Mouse (Mus musculus) cerebellum, adult 18-20 months (tissue): ENCODE results near the gene Syt16.

Experiments
- DNase-seq, 2 experiments: peaks; one replicate each; pipeline ENCODE4 v3.0.0; 2021

Gene Syt16

DNA sequence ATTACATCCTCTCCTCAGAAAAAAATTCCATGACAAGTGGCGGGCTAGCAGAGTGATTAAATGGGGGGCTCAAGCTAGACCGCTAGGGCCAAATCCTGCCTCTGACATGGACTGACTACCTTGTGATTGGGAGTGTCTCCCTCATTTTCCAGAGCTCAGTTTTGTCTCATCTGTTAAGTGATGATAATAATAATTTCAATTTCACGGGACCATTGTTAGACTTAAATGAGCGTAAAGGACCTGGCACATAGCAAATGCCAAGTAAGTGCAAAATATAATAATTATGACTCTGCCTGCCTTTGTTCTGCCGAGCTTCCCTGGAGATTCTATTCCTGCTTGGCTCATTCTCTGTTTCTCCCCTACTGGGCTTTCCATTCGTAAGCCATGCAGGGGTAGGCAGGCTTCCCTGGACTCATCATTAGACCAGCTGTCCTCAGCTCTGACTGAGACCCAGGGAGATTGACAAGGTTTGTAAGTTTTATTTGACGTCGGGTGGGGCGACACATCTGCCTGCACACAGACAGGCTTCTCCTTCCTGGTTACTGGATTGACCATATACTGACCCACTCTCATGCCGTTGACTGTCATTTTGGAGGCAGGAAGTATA is 112.1 kb downstream of the Syt16 start:
- DNase-seq = no peak

DNA sequence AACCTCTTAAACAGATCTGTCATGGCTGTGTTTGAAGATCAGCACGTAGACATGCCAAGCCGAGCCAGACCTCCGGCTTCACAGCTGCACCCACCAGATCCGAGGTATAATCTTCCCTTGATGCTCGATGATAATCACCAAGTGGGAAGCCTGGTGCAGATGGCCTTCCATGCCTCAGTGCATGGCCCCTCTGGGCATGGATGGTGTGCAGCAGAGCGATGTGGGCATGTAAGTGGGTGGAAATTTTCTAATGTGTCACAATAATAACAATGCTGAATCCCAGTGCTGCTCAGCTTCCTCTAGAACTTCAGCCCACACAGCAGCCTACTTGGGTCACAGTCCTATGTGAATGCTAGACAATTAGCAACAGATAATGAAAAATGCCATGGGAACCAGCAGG is 119.4 kb downstream of the Syt16 start:
- DNase-seq = no peak

- no peak for DNase-seq
These were observed 128.3 kb downstream of the Syt16 start for GRCm38 (mm10) chr12:74125796-74126195.

DNA sequence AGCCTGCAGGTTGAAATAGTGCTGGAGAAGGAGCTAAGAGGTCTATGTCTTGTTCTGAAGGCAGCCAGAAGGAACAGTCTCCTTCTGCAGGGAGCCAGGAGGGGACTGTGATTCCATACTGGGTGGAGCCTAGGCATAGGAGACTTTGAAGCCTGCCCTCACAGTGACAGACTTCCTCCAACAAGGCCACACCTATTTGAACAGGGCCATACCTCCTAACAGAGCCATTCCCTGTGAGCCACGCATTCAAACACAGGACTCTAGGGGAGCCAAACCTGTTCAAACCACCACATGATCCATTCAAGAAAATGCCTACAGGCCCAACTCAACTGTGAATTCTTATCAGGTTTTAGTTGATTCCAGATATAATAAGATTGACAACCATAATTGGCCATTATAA is 130.8 kb downstream of the Syt16 start:
- DNase-seq = no peak

- no peak for DNase-seq
These were observed 134.3 kb downstream of the Syt16 start for GRCm38 (mm10) chr12:74131790-74132189.

GRCm38 (mm10) chr12:74142147-74142546 is 144.7 kb downstream of the Syt16 start:
- DNase-seq = no peak

GRCm38 (mm10) chr12:74144385-74144784 is 146.9 kb downstream of the Syt16 start:
- DNase-seq = no peak

DNA sequence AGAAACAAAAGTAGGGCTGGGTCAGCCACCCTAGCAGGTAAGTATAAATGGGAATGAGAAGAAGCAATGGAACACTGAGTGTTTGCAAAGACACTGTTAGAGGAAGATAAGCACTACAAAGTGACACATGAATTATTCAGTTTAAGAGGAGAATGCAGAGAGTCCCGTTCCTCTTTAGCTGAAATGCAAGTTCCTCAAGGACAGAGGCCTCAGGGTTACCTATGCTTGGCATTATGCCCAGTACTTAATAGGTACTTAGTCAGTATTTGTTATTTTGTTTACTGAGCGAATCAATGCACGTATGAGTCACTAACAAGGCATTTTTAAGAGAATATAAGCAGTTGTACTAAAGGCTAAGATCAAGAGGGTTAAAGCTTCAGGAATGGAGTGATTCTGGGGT is 163.3 kb downstream of the Syt16 start:
- DNase-seq = no peak

GRCm38 (mm10) chr12:74163080-74163479 is 165.6 kb downstream of the Syt16 start:
- no peak for DNase-seq

DNA sequence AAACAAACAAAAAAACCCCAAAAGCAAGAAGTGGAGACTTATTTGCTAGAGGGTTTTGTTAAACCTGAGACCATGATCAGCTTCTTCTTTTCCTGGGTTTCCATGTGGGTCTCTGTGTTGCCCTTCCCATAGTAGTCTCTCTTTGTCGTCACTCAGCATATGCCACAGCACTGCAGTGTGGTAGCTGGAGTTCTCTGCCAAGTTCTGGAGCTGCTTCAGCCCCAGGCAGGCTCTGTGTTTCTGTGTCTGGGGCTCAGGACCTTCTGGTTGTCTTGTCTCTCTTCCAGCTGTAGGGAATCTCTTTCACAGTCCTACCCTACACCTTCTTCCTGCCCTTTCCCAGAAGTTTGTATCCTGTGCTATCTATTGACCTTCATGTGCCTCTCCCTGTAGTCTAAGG is 173.8 kb downstream of the Syt16 start:
- DNase-seq = no peak

DNA sequence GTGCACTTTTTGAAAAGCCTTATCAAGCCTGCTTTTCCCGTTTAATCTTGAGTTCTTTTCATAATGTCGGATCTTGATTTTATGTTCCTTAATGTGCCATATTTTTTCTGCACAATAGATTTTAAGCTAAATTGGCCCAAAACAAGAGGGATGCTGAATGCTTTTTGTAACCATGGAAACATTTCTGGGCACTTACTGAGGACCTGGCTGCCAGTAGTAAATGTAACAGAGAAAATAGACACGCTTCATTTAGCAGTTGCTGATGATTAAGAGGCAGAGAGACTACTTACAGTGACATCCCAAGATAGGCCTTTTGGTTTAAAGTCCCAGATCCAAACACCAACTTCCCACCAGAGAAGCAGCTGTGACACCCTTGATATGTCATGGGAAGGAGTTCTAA is 176.4 kb downstream of the Syt16 start:
- DNase-seq = no peak

- no peak for DNase-seq
These were observed 187.1 kb downstream of the Syt16 start for GRCm38 (mm10) chr12:74184596-74184995.

GRCm38 (mm10) chr12:74188243-74188785 is 190.9 kb downstream of the Syt16 start:
- no peak for DNase-seq

DNA sequence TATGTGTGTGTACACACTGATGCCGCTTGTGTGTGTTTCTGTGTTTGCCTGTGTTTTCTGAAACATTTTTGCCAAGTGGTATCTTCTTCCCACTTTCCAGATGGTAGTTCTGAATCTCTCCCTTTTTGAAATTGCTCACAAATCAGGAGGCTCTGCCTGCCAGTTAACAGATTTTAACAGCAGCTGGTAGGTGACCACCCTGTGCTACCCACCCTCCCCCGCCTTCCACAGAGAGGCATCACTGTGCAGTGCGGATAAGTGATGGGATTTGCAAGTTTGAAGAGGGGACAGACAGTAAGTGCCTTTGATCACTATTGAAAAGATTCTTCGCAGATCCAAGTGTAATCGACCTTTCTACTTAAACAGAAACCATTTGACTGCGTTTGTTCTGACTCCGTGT is 191.4 kb downstream of the Syt16 start:
- DNase-seq = no peak

DNA sequence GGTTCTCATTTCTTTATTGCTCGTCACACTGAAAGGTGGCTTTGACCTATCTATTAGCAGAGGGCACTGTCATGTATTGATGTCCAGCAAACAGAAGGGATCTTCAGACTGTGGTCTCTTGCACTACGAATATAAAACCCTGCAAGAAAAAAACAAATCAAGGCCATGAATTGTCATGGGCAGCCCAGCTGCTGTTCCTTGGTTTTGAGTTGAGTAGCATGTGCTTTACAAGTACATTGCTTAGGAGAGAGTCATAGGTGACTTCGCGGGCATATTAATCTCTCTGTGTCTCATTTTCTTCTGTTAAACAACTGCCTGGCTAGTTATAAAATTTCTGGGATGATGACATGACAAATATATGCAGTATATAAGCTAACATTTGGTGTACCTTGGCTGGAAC is 192.4 kb downstream of the Syt16 start:
- DNase-seq = no peak

- DNase-seq = no peak
These were observed 192.8 kb downstream of the Syt16 start for GRCm38 (mm10) chr12:74190297-74190696.

DNA sequence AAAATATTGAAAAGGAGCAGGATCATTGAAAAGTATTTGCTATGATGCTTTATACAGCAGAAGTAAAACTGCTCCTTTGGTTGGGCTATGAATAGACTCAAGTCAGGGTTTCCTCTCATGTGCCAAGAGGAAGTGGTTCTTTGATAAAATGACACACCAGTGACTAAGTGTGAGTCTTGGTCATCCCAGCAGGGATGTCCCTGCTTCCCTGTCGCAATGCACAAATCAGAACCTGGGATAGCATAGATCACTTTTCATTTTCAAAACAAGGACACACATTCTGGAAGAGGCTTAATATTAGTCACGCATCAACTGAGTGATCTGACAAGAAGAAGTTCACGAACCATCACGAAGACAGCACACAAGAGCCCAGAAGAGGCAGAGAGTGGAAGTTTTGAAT is 195.1 kb downstream of the Syt16 start:
- no peak for DNase-seq

- no peak for DNase-seq
These were observed 203.9 kb downstream of the Syt16 start for GRCm38 (mm10) chr12:74201410-74201809.

- DNase-seq = no peak
These were observed 205.1 kb downstream of the Syt16 start for GRCm38 (mm10) chr12:74202431-74203042.

GRCm38 (mm10) chr12:74212156-74212555 is 214.7 kb downstream of the Syt16 start:
- no peak for DNase-seq

DNA sequence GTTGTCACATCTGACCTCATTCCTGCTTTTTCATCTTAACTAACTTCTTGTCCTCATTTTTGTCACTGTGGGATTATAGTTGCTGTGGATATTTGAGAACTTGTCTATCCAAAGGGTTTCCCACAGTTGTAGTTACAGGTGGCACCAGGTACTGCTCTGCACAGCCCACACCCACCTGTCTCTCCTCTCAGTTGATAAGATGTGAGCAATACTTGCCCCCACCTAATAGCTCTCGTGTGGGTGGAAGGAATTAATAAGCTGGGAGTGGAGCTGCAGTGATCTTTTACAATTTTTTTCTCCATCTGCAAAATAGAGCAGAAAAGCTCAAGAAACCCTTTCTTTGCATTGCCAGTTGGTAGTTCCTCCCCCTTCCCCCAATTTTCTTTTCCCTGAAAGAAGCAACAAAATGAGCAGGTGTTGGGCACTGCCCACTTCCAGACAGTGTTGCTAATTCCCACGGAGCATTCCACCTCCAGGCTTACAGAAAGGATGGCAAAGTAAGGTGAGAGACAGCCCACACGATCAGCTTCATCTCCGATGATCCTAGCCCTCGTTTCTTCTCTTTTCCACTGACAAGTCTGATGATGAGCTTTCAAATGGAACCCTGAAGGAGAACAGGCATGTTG is 218.8 kb downstream of the Syt16 start:
- no peak for DNase-seq

GRCm38 (mm10) chr12:74219909-74220308 is 222.4 kb downstream of the Syt16 start:
- no peak for DNase-seq

- DNase-seq = no peak
These were observed 223.2 kb downstream of the Syt16 start for GRCm38 (mm10) chr12:74220651-74221050.

DNA sequence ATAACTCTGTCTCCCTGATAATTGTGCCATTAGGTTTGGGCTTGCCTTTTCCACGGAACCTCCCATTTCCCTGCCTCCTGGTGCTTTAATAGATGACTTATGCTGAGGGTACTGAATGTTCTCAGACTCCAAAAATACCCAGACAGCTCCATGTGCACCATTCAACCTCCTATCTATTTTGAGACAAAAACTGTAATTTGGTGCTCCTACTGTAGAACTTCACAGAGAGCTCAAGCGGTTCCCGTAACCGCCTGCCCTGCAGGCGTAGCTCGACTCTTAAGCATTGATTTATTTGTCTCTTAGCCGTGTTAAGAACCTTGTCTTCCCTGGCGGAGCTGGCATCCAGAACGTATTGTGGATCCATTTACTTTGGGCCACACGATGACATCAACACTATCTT is 233.3 kb downstream of the Syt16 start:
- no peak for DNase-seq
